Mouse (Mus musculus): ENCODE measurements at regions not wholly inside any gene's neighbourhood (a gene's known extent, or its start where the extent isn't known, plus 50 kb on each side); places are given as distances from the start of the nearest gene placed in this dataset.

GRCm38 (mm10) chr7:115319504-115319903, 576.0 kb downstream of the Insc start:
- no peak for TF ChIP-seq POLR2A (IDR thresholded peaks at IDR 0.05; ENCODE audit: low read depth, low read length)
- no peak for TF ChIP-seq CTCF (IDR thresholded peaks at IDR 0.05; ENCODE audit: borderline replicate concordance, insufficient read depth, low read length)
